Mouse (Mus musculus) bone marrow macrophage, adult 2 months (primary cell): ENCODE data around the gene Gm42906.

Source experiments
- CTCF ChIP-seq: IDR thresholded peaks from 2 replicates; pipeline ENCODE4 v1.5.1; 2012; ENCODE audit warnings: low read depth, mild to moderate bottlenecking, low read length, moderate library complexity
- POLR2A ChIP-seq: IDR thresholded peaks from 2 replicates; pipeline ENCODE4 v1.6.1; 2012; ENCODE audit warnings: mild to moderate bottlenecking, low read depth, low read length, borderline replicate concordance

DNA sequence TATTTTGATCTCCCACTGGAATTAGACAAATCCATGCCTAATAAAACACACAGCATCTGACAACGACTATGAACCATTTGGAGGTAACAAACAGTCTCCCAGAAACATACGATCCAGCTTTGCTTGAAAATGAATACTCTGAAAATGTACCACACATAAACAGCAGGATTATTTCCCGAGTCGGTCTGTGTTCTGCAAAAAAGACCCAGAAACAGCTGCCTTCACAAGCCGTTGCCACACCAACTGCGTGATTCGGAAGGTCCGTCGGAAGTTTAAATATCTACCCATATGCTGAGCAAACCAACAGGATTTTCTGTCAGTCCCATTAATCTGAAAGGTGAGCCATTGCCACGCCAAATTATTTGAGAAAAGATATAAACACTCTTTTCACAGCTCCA lies 301.4 kb downstream of the Gm42906 start:
- TF ChIP-seq POLR2A (no peak), CTCF (no peak)
